Mouse (Mus musculus): Measurements from ENCODE around the gene Dnajc11.

The Dnajc11 gene

GRCm38 (mm10) chr4:151986650-151987049 lies 53.2 kb downstream of the Dnajc11 start:
- no peak for DNase-seq

GRCm38 (mm10) chr4:151988014-151988341 lies 54.5 kb downstream of the Dnajc11 start:
- no peak for DNase-seq

- DNase-seq: peak; percentile 85 to 86
These were observed 55.0 kb downstream of the Dnajc11 start, which contains the start of gene Thap3 for GRCm38 (mm10) chr4:151988342-151989109. Gene Thap3, minus strand, starts transcription at chr4:151988997.

- DNase-seq: no peak
These were observed 55.6 kb downstream of the Dnajc11 start for GRCm38 (mm10) chr4:151989110-151989488.

GRCm38 (mm10) chr4:151992091-151992490 lies 58.6 kb downstream of the Dnajc11 start:
- no peak for DNase-seq

- DNase-seq: no peak
These were observed 59.5 kb downstream of the Dnajc11 start for GRCm38 (mm10) chr4:151993035-151993434.

GRCm38 (mm10) chr4:151994228-151995171 lies 61.0 kb downstream of the Dnajc11 start:
- DNase-seq: peak; percentile 30 to 33

- DNase-seq: peak in 1 of 2 experiments; percentile 10
These were observed 62.1 kb downstream of the Dnajc11 start for GRCm38 (mm10) chr4:151995371-151996172.

- peak; percentile 99 for DNase-seq
These were observed 62.9 kb downstream of the Dnajc11 start, which contains the start of gene Phf13 for GRCm38 (mm10) chr4:151996173-151996950. Gene Phf13, minus strand, starts transcription at chr4:151996258.

GRCm38 (mm10) chr4:151996951-151997222 lies 63.4 kb downstream of the Dnajc11 start:
- DNase-seq: no peak

GRCm38 (mm10) chr4:151997701-151998100 lies 64.2 kb downstream of the Dnajc11 start:
- DNase-seq: no peak

GRCm38 (mm10) chr4:151999481-151999880 lies 66.0 kb downstream of the Dnajc11 start:
- DNase-seq: peak in 1 of 2 experiments; percentile 20

- DNase-seq: no peak
These were observed 67.4 kb downstream of the Dnajc11 start for GRCm38 (mm10) chr4:152000906-152001305.

- no peak for DNase-seq
These were observed 67.8 kb downstream of the Dnajc11 start for GRCm38 (mm10) chr4:152001335-152001734.

GRCm38 (mm10) chr4:152002063-152002462 lies 68.6 kb downstream of the Dnajc11 start:
- DNase-seq: no peak

- peak; percentile 41 to 55 for DNase-seq
These were observed 72.6 kb downstream of the Dnajc11 start for GRCm38 (mm10) chr4:152006137-152006536.

GRCm38 (mm10) chr4:152006812-152007211 lies 73.3 kb downstream of the Dnajc11 start:
- DNase-seq: no peak

GRCm38 (mm10) chr4:152007481-152008147 lies 74.1 kb downstream of the Dnajc11 start:
- DNase-seq: no peak

- peak in 1 of 2 experiments; percentile 29 for DNase-seq
These were observed 74.6 kb downstream of the Dnajc11 start for GRCm38 (mm10) chr4:152008148-152008500.

- peak; percentile 94 to 95 for DNase-seq
These were observed 75.2 kb downstream of the Dnajc11 start, which contains the start of gene Klhl21 for GRCm38 (mm10) chr4:152008622-152009075. Gene Klhl21, plus strand, starts transcription at chr4:152008803.

All from B cell, adult 2 months (primary cell).